Mouse (Mus musculus): Measurements from ENCODE around the gene Ap4e1.

Ap4e1 gene

DNA sequence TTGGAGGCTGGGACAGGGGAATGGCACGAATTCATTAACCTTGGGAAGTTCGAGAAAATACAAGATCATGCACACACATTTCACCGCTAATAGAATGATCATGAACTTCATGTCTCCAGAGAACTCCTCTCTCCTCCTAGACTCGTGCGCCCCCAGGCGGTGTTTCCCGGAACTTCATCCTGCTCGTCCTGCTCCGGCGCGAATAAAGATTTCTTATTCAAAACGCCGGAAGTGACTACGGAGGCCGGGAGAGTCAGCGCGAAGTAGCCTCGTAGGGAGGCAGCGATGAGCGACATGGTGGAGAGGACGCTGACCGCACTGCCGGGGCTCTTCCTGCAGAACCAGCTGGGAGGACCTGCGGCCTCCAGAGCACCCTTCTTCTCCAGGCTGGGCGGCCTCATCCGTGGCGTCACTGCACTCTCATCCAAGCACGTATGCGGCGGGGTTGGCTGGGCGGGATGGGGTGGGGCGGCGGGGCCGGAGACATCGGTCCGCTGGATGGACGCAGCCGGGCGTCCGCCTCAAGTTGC, at the start of gene Ap4e1:
TSS of gene Ap4e1 (plus strand) at position 249 of the 530 bp plus-strand sequence.
- under 1% methylated on average over 40 of the region's 40 CpGs for WGBS

DNA sequence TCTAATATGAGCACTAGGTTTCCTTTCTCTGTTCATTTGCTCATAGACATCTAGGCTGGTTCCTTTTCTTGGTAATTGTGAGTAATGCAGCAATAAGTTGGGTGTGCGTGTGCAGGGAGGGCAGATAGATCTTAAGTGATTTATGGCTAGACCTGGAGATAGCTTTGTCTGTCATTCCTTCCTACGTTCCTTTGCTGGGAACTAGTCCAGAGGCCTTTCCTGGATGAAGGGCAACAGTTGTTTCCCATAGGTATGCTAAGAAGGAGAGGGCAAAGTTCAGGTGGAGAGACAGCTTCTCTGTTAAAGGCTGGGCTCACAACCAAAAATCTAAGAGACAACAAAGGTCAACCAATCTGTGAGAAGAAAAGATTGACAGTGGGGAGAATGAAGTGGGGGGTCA, 46.8 kb upstream of the Ap4e1 start:
- 81% methylated on average over 2 of the region's 2 CpGs for whole genome bisulfite sequencing

DNA sequence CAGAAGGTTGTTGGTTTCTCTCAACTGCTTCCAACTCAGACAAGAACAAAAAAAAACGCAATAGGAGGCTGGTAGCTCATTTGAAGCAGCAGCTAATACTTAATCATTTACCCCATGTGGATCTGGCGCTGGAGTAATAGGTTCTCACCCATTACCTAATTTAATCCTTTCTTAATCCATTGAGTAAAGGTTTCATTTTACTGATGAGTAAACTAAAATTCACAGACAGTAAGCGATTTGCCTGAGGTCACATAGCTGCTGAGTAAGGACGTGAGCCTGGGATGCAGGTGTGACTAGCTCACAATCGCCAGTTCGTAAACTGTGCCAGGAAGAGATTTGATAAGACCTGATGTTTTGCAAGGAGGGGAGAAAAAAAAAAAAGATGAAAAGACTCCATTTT, 31.1 kb upstream of the Ap4e1 start:
- 72% methylated on average over 6 of the region's 6 CpGs for WGBS

DNA sequence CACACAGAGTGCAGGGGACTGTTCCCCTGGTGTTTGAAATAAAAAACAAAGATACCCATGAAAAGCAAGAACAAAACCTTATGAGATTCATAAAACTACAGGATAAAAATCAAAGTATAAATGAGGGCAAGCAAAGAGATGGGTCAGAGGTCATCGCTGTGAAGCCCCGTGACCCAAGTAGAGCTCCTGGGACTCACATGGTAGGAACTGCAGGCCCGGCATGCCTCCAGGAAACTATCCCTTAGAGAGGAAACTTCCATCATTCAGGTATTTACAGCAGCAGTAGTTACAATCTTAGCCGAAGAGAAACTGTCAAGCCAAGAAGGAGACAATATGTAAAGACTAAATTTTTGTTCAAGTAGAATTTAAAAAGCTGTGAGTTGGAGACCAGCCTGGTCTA, 25.3 kb upstream of the Ap4e1 start:
- 74% methylated on average over 4 of the region's 4 CpGs for WGBS

DNA sequence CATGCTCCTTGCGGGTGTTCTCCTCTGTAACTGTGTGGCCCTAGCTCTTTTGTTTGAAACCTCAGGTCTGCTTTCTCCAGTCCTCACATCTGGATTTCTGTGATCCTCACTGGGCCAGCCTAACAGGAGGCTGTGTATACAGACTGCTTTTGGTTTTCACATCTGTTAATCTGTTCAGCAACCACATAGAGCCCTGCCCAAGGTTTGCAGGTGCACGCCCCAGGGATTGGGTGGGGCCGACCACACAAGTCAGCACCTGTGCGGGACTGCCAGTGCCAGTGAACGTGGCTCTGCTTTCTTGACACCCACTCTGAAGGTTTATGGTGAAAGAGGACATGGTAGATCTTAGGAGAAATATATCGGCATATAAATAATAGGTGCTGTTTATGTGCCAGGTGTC, 18.6 kb upstream of the Ap4e1 start:
- WGBS, result 88% methylated on average over 6 of the region's 6 CpGs

DNA sequence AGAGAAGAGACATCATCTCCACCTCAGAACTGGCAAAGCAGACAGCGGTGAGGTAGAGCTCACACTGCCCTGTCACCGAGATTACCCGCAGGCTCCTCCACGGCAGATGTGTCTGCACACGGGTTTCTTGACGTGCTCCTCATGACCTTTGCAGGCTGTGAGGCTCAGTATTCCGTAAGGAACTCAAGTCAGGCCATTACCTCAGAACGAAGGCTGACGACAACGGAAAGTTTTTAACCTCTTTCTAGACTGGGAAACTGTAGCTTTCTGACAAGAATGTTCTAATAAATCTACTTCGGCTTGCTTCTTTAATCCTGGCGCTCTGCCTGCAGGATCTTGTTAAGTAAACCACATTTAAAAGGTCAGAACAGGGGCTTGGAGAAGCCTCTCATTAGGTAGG, 15.8 kb upstream of the Ap4e1 start:
- 78% methylated on average over 12 of the region's 12 CpGs for WGBS

DNA sequence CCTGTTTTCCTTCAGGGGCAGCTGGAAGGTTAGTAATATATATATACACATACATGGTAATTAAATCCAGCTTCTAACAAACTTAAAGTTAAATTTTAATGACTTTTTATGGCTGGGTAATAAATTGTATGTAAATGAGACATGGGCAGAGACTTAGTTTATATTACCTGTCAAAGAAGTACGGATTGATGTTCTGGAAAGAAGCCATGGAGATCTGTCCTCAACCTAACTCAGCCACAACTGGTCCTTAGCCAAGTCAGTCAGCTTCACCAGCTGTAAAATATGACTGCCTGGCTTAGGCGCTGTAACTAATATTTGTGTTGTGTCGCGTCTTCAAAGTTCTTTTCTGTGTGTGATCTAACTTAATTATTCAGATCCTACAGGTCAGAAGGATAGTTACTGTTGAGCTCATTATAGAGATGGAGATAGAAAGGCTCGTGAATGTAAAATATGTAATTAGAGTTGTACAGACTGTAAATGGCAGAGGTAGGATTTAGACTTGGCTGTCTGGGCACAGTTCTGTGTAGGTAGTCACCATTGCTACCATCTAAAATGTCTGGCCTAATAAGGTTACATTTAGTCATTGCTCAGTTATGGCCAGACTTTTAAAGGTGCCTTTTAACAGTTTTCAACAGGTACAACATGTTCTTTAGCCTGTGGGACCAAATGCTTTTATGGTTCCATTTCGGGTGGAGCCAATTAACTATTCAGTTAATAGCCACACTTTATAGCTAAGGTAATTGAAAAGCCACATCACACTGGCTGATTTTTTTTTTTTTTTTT, 13.9 kb upstream of the Ap4e1 start:
- 83% methylated on average over 6 of the region's 6 CpGs for WGBS

DNA sequence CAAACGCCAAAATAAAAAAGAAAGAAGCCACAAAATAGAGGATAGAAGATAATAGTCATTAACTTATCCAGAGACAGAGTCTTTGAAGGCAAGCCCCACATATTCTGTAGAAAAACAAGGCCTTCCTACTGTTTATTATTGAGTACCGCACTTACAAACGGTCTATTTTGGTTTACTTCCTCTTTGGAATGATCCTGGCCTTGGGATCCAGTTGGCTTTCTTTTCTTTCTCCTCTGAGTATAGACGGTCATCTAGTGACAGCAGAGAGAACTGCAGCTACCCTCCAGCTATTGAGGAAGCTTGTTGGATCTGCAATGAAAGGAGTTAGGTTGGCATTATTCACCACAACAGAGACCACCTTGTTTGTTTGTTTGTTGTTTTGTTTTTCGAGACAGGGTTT, 11.8 kb upstream of the Ap4e1 start:
- WGBS, result 12% methylated on average over 5 of the region's 5 CpGs

DNA sequence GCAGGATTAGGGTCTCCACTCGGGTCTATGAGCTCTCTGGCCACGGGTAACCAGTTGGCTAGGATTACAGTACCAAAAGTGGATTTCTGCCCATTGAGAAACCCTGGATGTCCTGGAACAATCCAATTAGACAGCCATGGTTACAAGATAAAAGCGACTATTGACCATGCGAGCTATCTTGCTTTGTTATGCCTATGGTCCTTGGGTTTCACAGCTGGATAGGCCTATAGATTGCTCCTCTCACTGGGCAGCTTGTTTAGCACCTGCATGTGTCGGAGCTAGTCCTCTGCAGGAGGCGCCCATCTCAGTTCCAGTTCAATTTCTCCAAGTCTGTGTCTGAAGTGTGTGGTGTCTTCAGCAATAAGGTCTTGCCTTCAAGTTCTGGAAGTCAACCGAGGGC, 10.3 kb upstream of the Ap4e1 start:
- 75% methylated on average over 7 of the region's 7 CpGs for WGBS

DNA sequence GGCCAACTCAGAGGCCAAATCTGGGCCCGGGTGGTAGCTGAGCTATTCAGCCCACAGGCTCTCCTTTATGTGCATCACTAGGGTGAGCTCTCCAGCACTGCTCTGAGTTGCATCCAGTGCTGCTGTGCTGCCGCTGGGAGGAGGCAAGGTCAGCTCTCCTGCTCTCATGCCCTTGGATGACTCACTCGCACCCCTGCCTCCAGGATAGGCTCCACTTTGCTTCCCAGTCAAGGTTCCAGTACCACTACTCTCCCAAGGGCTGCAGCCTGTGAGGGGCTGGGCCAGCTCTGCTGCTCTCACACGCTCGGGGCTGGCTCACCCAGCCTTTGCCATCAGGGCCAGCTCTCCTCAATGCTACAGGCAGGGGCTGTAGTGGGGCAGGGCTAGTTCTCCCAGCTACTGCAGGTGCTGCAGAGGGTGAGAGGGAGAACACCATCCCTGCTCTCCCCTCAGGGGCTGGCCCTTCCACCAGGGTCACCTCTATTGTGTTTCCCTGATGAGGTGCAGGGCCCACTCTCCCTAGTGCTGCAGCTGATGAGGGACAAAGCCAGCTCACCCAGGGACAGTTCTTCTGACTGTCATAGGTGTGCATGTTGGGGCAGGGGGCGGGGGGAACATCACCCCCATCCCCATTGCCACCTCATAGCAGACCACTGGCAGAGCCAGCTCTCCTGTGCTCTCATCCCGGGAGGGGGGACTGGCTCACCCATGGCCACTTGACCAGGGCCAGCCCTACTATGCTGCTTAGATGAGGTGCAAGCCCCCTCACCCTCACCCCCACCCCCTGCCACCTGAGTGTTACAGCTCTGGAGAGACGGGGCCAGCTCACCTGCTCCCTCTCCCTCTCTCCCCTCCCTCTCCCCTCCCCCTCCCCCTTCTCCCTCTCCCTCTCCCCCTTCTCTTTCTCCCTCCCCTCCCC, 7.9 kb upstream of the Ap4e1 start:
- WGBS, result 85% methylated on average over 8 of the region's 8 CpGs

DNA sequence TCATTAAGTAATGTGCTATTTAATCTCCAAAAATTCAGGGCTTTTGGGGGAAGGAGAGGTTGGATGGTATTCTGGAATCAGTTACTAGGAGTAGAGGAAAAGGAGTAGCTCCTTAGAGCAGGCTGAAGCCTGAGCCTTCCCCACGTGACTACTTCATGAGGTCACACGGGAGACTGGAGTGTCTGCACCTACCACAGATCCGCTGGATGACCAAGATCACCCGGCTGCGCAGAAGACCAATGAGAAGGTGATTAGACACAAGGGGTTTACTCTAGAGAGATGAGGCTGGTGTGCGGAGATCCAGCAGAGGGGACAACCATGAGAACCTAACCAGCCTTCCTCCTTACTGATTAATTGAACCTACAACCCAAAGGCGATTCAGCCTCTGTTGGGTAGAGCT, 4.5 kb upstream of the Ap4e1 start:
- 89% methylated on average over 7 of the region's 7 CpGs for WGBS

DNA sequence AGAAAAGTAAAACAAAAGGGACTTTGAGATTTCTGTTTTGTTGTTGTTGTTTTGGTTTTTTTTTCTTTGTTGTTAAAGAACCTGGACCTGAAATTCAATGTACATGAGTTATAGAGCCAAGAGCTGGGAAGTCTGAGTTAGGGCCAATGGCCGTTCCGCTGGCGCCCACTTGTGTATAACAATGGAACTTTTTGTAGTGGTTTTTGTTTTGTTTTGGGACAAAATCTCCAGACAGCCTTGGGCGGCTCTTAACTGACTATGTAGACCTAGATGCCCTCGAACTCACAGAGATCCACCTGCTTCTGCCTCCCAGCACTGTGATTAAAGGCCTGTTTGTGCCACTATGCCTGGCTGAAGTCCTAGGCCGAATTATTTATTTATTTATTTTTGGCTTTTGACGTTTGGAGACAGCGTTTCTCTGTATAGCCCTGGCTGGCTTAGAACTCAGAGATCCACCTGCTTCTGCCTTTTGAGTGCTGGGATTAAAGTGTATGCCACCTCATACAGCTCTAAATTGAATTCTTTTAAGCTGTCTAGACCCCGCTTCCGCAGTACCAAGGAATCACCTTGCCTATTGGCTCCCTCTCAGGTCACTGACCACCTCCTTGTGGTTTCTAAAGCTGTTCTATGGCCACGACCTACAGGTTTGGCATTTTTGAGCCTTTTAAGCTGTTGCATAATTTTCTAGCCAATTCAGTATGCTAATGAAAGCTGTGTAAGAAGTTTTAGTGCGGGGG, 1.7 kb upstream of the Ap4e1 start:
- 35% methylated on average over 12 of the region's 12 CpGs for WGBS

DNA sequence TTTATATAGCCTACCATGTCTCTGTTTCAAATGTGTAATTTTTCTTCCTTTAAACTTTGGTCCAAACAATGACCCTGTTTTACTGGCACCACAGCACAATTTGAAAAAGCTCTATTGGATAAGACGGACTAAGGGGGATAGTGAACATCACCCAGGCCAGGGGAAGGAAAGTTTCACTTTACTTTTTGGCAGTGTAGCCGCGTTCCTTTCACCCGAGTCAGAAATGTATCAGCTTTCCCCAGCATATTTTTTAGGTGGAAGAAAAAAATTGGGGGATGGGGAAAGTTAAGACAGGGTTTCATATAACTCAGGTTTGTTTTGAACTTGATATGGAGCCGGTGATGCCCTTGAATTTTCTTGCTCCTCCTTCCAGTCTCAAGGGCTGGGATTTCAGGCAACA, 1.0 kb upstream of the Ap4e1 start:
- 79% methylated on average over 5 of the region's 5 CpGs for WGBS

DNA sequence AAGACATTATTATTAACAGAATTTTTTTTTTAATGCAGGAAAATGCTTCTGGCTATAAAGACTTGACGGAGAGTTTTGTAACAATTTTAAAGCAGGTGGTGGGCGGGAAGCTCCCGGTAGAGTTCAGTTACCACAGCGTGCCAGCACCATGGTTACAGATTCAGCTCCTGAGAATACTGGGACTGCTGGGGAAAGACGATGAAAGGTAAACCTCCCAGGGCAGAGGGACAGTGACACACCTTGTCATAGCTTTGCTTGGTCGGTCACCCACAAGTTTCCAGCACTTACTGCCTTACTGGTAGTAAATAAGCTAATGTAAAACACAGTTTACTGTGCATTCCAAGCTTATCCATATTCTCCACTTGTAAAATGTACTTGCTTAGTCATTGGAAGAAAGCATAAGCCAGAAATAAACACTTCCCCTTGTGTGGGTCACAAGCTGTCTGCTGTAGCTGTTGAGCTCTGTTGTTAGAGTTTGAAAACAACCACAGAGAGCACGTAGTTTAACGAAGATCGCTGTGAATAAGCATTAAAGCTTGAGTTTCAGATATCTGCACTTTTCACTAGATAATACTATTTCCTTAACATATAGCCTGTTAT, 26.6 kb downstream of the Ap4e1 start:
- 50% methylated on average over 9 of the region's 9 CpGs for WGBS

DNA sequence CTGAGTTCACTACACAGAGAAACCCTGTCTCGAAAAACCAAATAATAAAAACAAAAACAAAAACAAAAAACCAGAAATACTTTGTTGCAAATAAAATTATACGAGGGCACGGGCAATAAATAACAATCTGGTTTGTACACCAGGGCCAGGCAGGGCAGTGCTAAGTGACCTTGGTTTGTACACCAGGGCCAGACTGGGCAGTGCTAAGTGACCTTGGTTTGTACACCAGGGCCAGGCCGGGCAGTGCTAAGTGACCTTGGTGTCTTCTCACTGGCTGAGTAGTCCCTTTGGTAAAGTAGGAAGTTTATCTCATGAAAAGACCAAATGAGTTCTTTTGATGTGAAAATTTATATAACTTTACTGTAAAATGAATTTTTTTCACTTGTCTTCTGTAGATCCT, 28.8 kb downstream of the Ap4e1 start:
- WGBS, result 92% methylated on average over 4 of the region's 4 CpGs

DNA sequence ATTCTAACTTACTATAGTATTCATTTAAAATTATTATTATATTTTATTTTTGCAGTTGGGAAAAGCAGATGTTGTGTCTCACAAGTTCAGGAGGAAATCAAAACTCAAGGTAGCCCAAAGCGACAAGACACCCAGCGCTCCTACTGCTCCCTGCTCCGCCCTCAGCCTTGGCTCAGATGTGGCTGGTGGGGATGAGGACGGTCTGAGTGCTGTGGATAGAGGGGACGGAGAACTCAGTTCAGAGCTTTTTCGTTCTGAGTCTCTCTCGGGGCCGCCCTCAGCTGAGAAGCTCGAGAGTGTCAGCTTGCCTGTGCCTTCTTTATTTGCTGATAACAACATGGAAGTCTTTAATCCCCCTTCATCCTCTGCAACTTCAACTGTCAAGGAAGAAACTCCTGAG, 53.0 kb downstream of the Ap4e1 start:
- 95% methylated on average over 9 of the region's 9 CpGs for WGBS

DNA sequence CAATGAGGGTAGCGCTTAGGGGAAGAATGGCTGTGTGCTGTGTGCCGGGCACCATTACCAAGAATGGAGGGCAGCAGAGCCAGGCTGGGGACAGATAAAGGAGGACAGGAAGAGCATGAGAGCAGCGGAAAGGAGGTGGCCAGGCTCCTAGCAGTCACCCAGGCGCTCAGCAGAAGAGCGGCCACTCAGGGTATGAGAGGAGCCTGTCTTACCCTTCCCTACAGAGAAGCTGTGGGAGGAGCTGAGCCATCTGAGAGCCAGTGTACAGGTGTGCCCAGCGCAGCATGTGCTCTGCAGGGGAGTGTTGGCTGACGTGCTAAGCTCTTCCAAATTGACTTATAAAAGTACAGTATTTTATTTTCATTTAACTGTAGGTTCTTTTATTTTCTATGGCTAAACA, 60.3 kb downstream of the Ap4e1 start:
- WGBS, result 87% methylated on average over 7 of the region's 7 CpGs

DNA sequence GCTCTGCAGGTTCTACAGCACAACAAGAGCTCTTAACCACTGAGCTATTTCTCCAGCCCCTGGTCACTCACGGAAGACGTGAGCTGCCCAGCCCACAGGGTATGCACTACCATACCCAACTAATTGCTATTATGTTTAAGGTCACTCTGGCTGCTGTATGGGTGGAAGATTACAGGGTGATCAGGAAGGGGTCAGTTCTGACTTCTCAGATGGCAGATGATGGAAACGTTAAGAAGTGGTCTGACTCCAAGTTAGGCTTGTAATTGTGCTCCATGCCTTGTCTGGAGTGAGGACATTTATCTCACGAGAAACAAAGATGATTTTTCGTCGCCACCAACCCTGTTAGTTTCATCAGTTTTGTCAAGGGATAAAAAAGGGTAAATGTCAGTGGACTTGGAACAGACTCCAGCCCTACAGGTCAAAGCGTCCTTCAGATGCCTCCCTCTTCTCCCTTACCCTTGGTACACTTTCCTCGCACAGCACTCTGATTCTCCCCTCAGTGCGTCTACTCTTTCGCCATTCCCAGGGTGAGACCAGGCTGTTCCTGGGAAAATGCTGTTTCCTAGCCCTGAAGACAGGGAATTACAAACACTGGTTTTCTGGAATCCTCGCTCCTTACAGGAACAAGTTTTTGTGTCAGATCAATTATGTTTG, 61.4 kb downstream of the Ap4e1 start:
- 22% methylated on average over 11 of the region's 11 CpGs for WGBS

DNA sequence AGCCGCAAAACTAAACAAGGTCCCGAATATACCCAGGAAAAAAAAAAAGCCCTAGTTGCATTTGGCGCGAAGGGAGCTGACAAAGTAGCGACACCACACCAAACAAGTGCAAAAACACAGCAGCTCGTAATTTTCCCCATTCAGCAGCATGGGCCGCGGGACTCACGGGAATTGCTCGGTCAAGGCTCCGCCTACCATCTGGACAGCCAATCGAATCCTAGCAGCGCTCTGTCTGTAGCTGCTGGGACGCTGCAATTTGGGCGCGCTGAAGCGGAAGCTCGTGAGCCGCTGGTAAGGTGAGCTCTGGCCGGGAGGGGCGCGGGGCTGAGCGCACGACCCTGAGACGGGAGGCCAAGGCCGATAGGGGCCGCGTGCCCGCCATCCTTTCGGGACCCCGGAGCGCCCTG, 61.9 kb downstream of the Ap4e1 start, which contains the start of gene Blvra:
TSS of gene Blvra (plus strand) at position 231 of the 407 bp plus-strand sequence.
- under 1% methylated on average over 32 of the region's 32 CpGs for WGBS

DNA sequence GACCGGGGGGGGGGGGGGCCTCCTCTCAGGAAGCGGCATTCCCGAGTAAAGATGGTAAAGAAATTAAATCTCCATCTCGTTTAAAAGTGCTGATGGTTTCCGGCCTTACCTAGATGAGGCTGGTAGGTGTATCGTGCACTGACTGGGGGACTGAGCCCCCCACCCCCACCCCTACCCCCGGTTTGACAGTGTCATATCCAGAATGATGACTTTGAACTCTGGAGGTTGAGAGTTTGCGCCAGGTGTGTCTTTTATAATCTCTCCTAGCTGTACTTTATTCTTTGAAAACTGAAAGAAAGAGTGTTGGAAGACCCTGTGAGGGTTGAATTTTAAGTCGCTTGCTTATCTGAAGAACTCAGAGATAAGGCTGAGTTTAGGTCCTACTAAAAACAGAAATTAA, 62.4 kb downstream of the Ap4e1 start:
- WGBS, result 10% methylated on average over 9 of the region's 9 CpGs

DNA sequence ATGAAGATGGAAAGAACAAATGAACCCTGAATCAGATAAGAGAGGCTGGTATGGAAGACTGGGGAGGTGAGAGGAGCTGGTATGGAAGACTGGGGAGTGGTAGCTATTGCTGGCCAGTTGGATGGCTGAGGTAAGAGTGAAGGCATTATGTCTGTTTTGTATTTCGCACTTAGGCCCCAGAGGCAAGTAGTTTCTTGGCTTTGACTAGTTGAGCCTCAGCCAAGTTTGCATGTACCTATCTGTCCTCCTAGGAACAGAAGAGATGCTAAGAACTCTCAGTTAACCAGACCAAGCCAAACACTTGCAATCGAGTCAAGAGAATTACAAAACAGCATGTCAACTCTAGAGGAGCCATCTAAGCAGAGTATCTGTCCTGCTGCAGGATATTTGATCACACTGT, 65.6 kb downstream of the Ap4e1 start:
- WGBS, result 96% methylated on average over 2 of the region's 2 CpGs
